ENCODE assay signal across 23 mouse cellular contexts in genomic region chr1:30564757-30565156, GRCm38 (mm10).
DNase-seq lines count a peak whose midpoint lies in the region; ATAC-seq and TF ChIP-seq lines count a peak whose summit lies in the region.
"Had no signal": no experiment of that assay in that cellular context is flagged by ENCODE, and none has a peak within 500 bp of the region (broad histone marks: within the 10 kb centered on the region; RNA-seq: fewer than 3 reads in every experiment).

No protein-coding gene starts in this region.

- no peaks in the 10 kb centered on the region for H3K4me1 ChIP-seq in forebrain, postnatal 0 days (ENCODE audit: insufficient read depth)
- no peaks in the 10 kb centered on the region for H3K4me1 ChIP-seq in forebrain, embryonic 12.5 days
- no peaks in the 10 kb centered on the region for H3K4me1 ChIP-seq in neural tube, embryonic 13.5 days (replicated peaks)
- H3K4me1 ChIP-seq in neural tube, embryonic 15.5 days, result no peaks in the 10 kb centered on the region
- no peaks in the 10 kb centered on the region for H3K4me1 ChIP-seq in hindbrain, embryonic 14.5 days (replicated peaks; ENCODE audit: control insufficient read depth, insufficient read depth, low read length)
- H3K4me1 ChIP-seq: forebrain, embryonic 10.5 days; heart, embryonic 12.5 days; heart, embryonic 15.5 days; hindbrain, embryonic 15.5 days had no signal

- ATAC-seq in forebrain, postnatal 0 days, result peak; percentile 40; the same call in 1 of the 2 replicates
- no peak for ATAC-seq in forebrain, embryonic 12.5 days (ENCODE audit: low FRiP score)
- ATAC-seq in neural tube, embryonic 13.5 days (ENCODE audit: low read depth), result peak; percentile 27
- ATAC-seq in neural tube, embryonic 15.5 days (ENCODE audit: low FRiP score), result no peak
- ATAC-seq in hindbrain, embryonic 14.5 days (ENCODE audit: low FRiP score), result peak; percentile 51; the same call in 1 of the 2 replicates
- ATAC-seq: activated CD4-positive, CD25-positive, alpha-beta regulatory T cell, adult 4 months; forebrain, embryonic 14.5 days; inflammation-experienced regulatory T-cells, adult 6 months; intestine, embryonic 16.5 days had no signal

- no peak overlapping the region for H3K4me3 ChIP-seq in forebrain, postnatal 0 days (ENCODE audit: low read depth, low read length)
- no peak overlapping the region for H3K4me3 ChIP-seq in forebrain, embryonic 12.5 days (replicated peaks)
- no peak overlapping the region for H3K4me3 ChIP-seq in neural tube, embryonic 13.5 days
- no peak overlapping the region for H3K4me3 ChIP-seq in neural tube, embryonic 15.5 days (replicated peaks)
- H3K4me3 ChIP-seq in hindbrain, embryonic 14.5 days (replicated peaks; ENCODE audit: low read length), result no peak overlapping the region
- H3K4me3 ChIP-seq: forebrain, embryonic 10.5 days; heart, embryonic 12.5 days; heart, embryonic 15.5 days; hindbrain, embryonic 15.5 days had no signal

- no peaks in the 10 kb centered on the region for H3K36me3 ChIP-seq in forebrain, postnatal 0 days (ENCODE audit: insufficient read depth)
- no peaks in the 10 kb centered on the region for H3K36me3 ChIP-seq in forebrain, embryonic 12.5 days (replicated peaks)
- H3K36me3 ChIP-seq in neural tube, embryonic 13.5 days, result no peaks in the 10 kb centered on the region
- no peaks in the 10 kb centered on the region for H3K36me3 ChIP-seq in neural tube, embryonic 15.5 days
- H3K36me3 ChIP-seq in hindbrain, embryonic 14.5 days (replicated peaks; ENCODE audit: control insufficient read depth, insufficient read depth), result no peaks in the 10 kb centered on the region
- H3K36me3 ChIP-seq: forebrain, embryonic 10.5 days; heart, embryonic 12.5 days; heart, embryonic 15.5 days; hindbrain, embryonic 15.5 days had no signal

- H3K27me3 ChIP-seq in forebrain, postnatal 0 days (ENCODE audit: insufficient read depth, low read length), result no peaks in the 10 kb centered on the region
- no peaks in the 10 kb centered on the region for H3K27me3 ChIP-seq in forebrain, embryonic 12.5 days
- no peaks in the 10 kb centered on the region for H3K27me3 ChIP-seq in neural tube, embryonic 13.5 days
- H3K27me3 ChIP-seq in neural tube, embryonic 15.5 days (replicated peaks), result no peaks in the 10 kb centered on the region
- no peaks in the 10 kb centered on the region for H3K27me3 ChIP-seq in hindbrain, embryonic 14.5 days (ENCODE audit: control insufficient read depth, insufficient read depth, low read length)
- H3K27me3 ChIP-seq: heart, embryonic 12.5 days; heart, embryonic 15.5 days; hindbrain, embryonic 15.5 days had no signal

- no peak overlapping the region for H3K27ac ChIP-seq in forebrain, postnatal 0 days (ENCODE audit: low read depth, low read length)
- no peak overlapping the region for H3K27ac ChIP-seq in forebrain, embryonic 12.5 days
- no peak overlapping the region for H3K27ac ChIP-seq in neural tube, embryonic 13.5 days (replicated peaks)
- no peak overlapping the region for H3K27ac ChIP-seq in neural tube, embryonic 15.5 days (replicated peaks)
- H3K27ac ChIP-seq in hindbrain, embryonic 14.5 days, result no peak overlapping the region
- H3K27ac ChIP-seq: forebrain, embryonic 10.5 days; heart, embryonic 15.5 days; hindbrain, embryonic 15.5 days had no signal

- no peak for DNase-seq in forebrain, postnatal 0 days
- DNase-seq in hindbrain, embryonic 14.5 days (ENCODE audit: low spot score), result no peak
- DNase-seq in ovary, postnatal 36 days (ENCODE audit: low spot score), result no peak
- DNase-seq: adrenal gland, adult 8-10 months; adrenal gland, postnatal 25 days; cerebellum, adult 18-20 months; cerebellum, adult 9-10 months; cerebellum, postnatal 14 days; gastrocnemius, postnatal 25 days; heart, adult 18-20 months; heart, postnatal 10 days; heart, postnatal 36 days had no signal

- WGBS in forebrain, postnatal 0 days, result 88% methylated on average over 6 of the region's 6 CpGs
- 93% methylated on average over 6 of the region's 6 CpGs for WGBS in forebrain, embryonic 12.5 days
- WGBS in neural tube, embryonic 13.5 days, result 78% methylated on average over 6 of the region's 6 CpGs
- WGBS in neural tube, embryonic 15.5 days, result 80% methylated on average over 6 of the region's 6 CpGs
- 84% methylated on average over 6 of the region's 6 CpGs for WGBS in hindbrain, embryonic 14.5 days

- H3K4me2 ChIP-seq in forebrain, postnatal 0 days (ENCODE audit: low read depth), result no peak overlapping the region
- H3K4me2 ChIP-seq in forebrain, embryonic 12.5 days, result no peak overlapping the region
- no peak overlapping the region for H3K4me2 ChIP-seq in neural tube, embryonic 13.5 days
- no peak overlapping the region for H3K4me2 ChIP-seq in neural tube, embryonic 15.5 days
- no peak overlapping the region for H3K4me2 ChIP-seq in hindbrain, embryonic 14.5 days (replicated peaks)
- H3K4me2 ChIP-seq: heart, embryonic 12.5 days; heart, embryonic 15.5 days; hindbrain, embryonic 15.5 days had no signal

- no peak overlapping the region for H3K9ac ChIP-seq in forebrain, postnatal 0 days
- no peak overlapping the region for H3K9ac ChIP-seq in forebrain, embryonic 12.5 days
- no peak overlapping the region for H3K9ac ChIP-seq in neural tube, embryonic 13.5 days
- H3K9ac ChIP-seq in neural tube, embryonic 15.5 days (replicated peaks), result no peak overlapping the region
- no peak overlapping the region for H3K9ac ChIP-seq in hindbrain, embryonic 14.5 days
- H3K9ac ChIP-seq: heart, embryonic 12.5 days; heart, embryonic 15.5 days; hindbrain, embryonic 15.5 days had no signal

- no peaks in the 10 kb centered on the region for H3K9me3 ChIP-seq in forebrain, postnatal 0 days (ENCODE audit: low read length)
- H3K9me3 ChIP-seq in forebrain, embryonic 12.5 days, result no peaks in the 10 kb centered on the region
- H3K9me3 ChIP-seq in neural tube, embryonic 13.5 days, result no peaks in the 10 kb centered on the region
- no peaks in the 10 kb centered on the region for H3K9me3 ChIP-seq in neural tube, embryonic 15.5 days (replicated peaks)
- H3K9me3 ChIP-seq in hindbrain, embryonic 14.5 days (ENCODE audit: control insufficient read depth, low read length), result no peaks in the 10 kb centered on the region
- H3K9me3 ChIP-seq: forebrain, embryonic 10.5 days; heart, embryonic 12.5 days; heart, embryonic 15.5 days; hindbrain, embryonic 15.5 days had no signal

- no peak for TF ChIP-seq CTCF in forebrain, postnatal 0 days (IDR thresholded peaks at IDR 0.05; ENCODE audit: low read depth)

Comparison
In these comparisons a context has a peak if more than half of its experiments do, and no peak if none do; other contexts are left out.
1. ATAC-seq: peak in forebrain, postnatal 0 days (single experiment), neural tube, embryonic 13.5 days (single experiment) and hindbrain, embryonic 14.5 days (single experiment); none in forebrain, embryonic 12.5 days (single experiment) and neural tube, embryonic 15.5 days (single experiment).